Mouse (Mus musculus): ENCODE data around the gene Kank1.

DNA sequence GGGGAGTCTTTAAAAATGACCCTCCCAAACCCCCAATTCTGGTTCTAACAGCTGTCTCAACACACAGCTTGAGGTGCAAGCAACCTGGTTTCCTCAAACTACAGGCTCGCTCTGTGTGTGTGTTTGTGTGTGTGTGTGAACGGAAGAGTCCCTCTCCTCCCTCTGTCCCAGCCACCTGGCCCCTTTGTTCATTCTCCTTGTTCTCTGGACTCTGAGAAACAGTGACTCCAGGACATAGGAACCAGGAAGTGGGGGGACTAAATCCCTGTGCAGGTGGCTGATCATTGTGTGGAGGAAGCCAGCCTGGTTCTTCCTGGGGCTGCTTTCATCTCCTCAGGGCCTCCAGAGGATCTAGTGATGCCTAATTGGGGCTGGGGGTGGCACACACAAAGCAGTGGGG, 46.9 kb downstream of the Kank1 start:
- TF ChIP-seq CTCF (IDR thresholded peaks at IDR 0.05; ENCODE audit: borderline replicate concordance, insufficient read depth, low read length) (no peak), POLR2A (IDR thresholded peaks at IDR 0.05; ENCODE audit: low read depth, low read length) (no peak)

Data from embryonic fibroblast, embryonic 13.5 days (primary cell).